Mouse (Mus musculus) heart, adult 18-20 months (tissue): ENCODE data around the gene Drd2. TPM values are rescaled to one million over a fixed set of nuclear protein-coding genes. Genes with fewer than 3 reads are reported as not detected.

ENCODE experiments used
- DNase-seq, 2 experiments: peaks; one replicate each; pipeline ENCODE4 v3.0.0; 2021 to 2022; ENCODE audit warnings: mixed read lengths in 1 of 2
- total RNA-seq, 2 experiments: library from RNA; stranded (reverse); gene quantifications; 2 replicates each; pipeline ENCODE4 v1.2.3; 2021

Drd2 gene
- total RNA-seq, 2 experiments from 2014 or later: 0.75 to 0.94 TPM

DNA sequence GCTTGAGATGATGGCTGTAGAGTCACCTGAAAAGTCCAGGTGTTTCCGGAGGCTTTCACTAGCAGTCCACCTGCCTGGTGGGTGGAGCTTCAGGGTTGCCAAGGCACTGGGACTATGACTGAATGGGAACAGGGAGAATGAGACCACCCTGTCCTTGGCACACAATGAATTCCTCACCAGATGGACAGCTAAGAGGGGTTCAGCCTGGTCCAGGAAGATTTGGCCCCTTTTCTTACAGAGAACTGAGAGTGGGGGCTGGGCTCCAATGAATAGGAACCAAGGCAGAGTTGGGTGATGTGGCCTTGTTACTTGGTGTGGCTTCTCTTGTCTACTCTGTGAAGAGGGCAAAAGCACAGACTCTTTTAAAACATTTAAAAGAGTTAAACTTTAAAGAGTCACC is 112.0 kb downstream of the Drd2 start:
- no peak for DNase-seq

DNA sequence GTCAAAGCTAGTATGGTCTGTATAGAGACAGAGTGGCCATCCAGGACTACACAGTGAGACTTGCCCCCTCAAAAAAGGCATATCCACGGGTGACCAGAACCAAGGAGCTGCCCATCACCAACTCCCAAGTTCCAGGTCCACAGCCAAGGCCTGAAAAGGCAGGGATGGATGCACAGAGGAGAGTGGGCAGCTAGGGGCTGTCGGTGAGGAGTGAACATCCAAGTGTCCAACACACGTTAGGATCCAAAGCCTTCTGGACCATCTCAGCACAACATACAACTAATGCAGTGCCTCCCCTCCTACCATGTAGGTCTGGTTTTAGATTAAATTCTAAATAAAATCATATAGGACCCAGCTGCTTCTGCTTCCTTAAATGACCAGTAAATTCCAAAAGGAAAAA is 115.7 kb downstream of the Drd2 start:
- no peak for DNase-seq

Other genes starting within 250 kb of the Drd2 start
- not detected for gene Gm4894, start 90.1 kb upstream of the Drd2 start, total RNA-seq
- not detected for gene Ankk1, start 86.4 kb downstream of the Drd2 start, total RNA-seq
- gene Ttc12, start 145.6 kb downstream of the Drd2 start, total RNA-seq: 1 to 10 TPM; 8.0 to 9.2 TPM